Mouse (Mus musculus): Measurements from ENCODE around the gene Rpp40. TPM values are rescaled to one million over a fixed set of nuclear protein-coding genes. Genes with fewer than 3 reads are reported as not detected.

The Rpp40 gene
- polyA plus RNA-seq (2014; fragmentation: Illumina TruSeq; extraction: RNeasy Lipid Tissue Mini Kit (QIAGEN cat#74804); ENCODE audit: low read depth, low replicate concordance), result 5.7 TPM

GRCm38 (mm10) chr13:35905879-35906481 lies at the start of gene Rpp40:
Gene Rpp40 (minus strand): TSS chr13:35906359.

Other genes with a start within 250 kb of the Rpp40 start
- gene Cdyl, start 246.5 kb downstream of the Rpp40 start, polyA plus RNA-seq (2014; fragmentation: Illumina TruSeq; extraction: RNeasy Lipid Tissue Mini Kit (QIAGEN cat#74804); ENCODE audit: low read depth, low replicate concordance), result 8.8 TPM
- not detected for gene Ppp1r3g, start 52.5 kb upstream of the Rpp40 start, polyA plus RNA-seq (2014; fragmentation: Illumina TruSeq; extraction: RNeasy Lipid Tissue Mini Kit (QIAGEN cat#74804); ENCODE audit: low read depth, low replicate concordance)
- gene Fars2, start 211.1 kb upstream of the Rpp40 start, polyA plus RNA-seq (2014; fragmentation: Illumina TruSeq; extraction: RNeasy Lipid Tissue Mini Kit (QIAGEN cat#74804); ENCODE audit: low read depth, low replicate concordance), result 22.2 TPM
- 15.0 TPM for gene Lyrm4, start 211.2 kb upstream of the Rpp40 start, polyA plus RNA-seq (2014; fragmentation: Illumina TruSeq; extraction: RNeasy Lipid Tissue Mini Kit (QIAGEN cat#74804); ENCODE audit: low read depth, low replicate concordance)